Mouse (Mus musculus) large intestine, adult 2 months (tissue): ENCODE data around the gene Gpr61. TPM values are rescaled to one million over a fixed set of nuclear protein-coding genes. Genes with fewer than 3 reads are reported as not detected.
A peak's percentile ranks its signal among the peaks of the same experiment; 100 is the strongest.

Experiments
- DNase-seq: peaks from one replicate; pipeline ENCODE4 v3.0.0-alpha.2; 2012; ENCODE audit warnings: low read depth, low spot score
- WGBS: fragments of 180-500 bp; shearing (Covaris S2); methylation state at CpG from one replicate; pipeline ENCODE4 v1.1.7; 2018; 5-methylcytosine and 5-hydroxymethylcytosine counted together
- polyA plus RNA-seq: library from polyadenylated mRNA; depleted of rRNA; stranded (reverse); fragments of >200 nt; gene quantifications from 2 replicates; pipeline ENCODE4 v1.2.3, GENCODE M21; 2012; rRNA removed

Gpr61 gene
- 0.04 TPM in 2 replicates for polyA plus RNA-seq

GRCm38 (mm10) chr3:108154656-108155055, at the start of gene Gpr61:
TSS of gene Gpr61 (minus strand) at chr3:108154882.
- WGBS, result 70% methylated on average over 4 of the region's 4 CpGs
- no peak for DNase-seq

GRCm38 (mm10) chr3:108204470-108204869, 49.8 kb upstream of the Gpr61 start:
- DNase-seq, result no peak
- WGBS, result 86% methylated on average over 11 of the region's 11 CpGs

GRCm38 (mm10) chr3:108203621-108204325, 49.1 kb upstream of the Gpr61 start:
- 81% methylated on average over 11 of the region's 11 CpGs for WGBS
- peak; percentile 65 for DNase-seq

- WGBS, result 93% methylated on average over 13 of the region's 13 CpGs
- DNase-seq, result no peak
Measured at GRCm38 (mm10) chr3:108203212-108203611, 48.5 kb upstream of the Gpr61 start.

GRCm38 (mm10) chr3:108202506-108202905, 47.8 kb upstream of the Gpr61 start:
- no peak for DNase-seq

GRCm38 (mm10) chr3:108200329-108201323, 45.9 kb upstream of the Gpr61 start, which contains the start of gene Cyb561d1:
TSS of gene Cyb561d1 (minus strand) at chr3:108201212.
- WGBS, result 3% methylated on average over 44 of the region's 44 CpGs
- DNase-seq, result peak; percentile 91

- 92% methylated on average over 6 of the region's 6 CpGs for WGBS
- no peak for DNase-seq
Measured at GRCm38 (mm10) chr3:108199231-108199630, 44.5 kb upstream of the Gpr61 start.

- no peak for DNase-seq
- WGBS, result 37% methylated on average over 14 of the region's 14 CpGs
Measured at GRCm38 (mm10) chr3:108197066-108197497, 42.4 kb upstream of the Gpr61 start.

GRCm38 (mm10) chr3:108195941-108196590, 41.4 kb upstream of the Gpr61 start:
- no peak for DNase-seq
- 87% methylated on average over 7 of the region's 7 CpGs for WGBS

GRCm38 (mm10) chr3:108195287-108195686, 40.6 kb upstream of the Gpr61 start:
- no peak for DNase-seq
- WGBS, result 89% methylated on average over 4 of the region's 4 CpGs

- no peak for DNase-seq
- 70% methylated on average over 4 of the region's 4 CpGs for WGBS
Measured at GRCm38 (mm10) chr3:108193686-108194085, 39.0 kb upstream of the Gpr61 start.

GRCm38 (mm10) chr3:108189897-108190296, 35.2 kb upstream of the Gpr61 start:
- 28% methylated on average over 5 of the region's 5 CpGs for WGBS

GRCm38 (mm10) chr3:108188716-108189490, 34.2 kb upstream of the Gpr61 start:
- DNase-seq, result no peak
- 84% methylated on average over 9 of the region's 9 CpGs for WGBS

More at GRCm38 (mm10) chr3:108189897-108190296, 35.2 kb upstream of the Gpr61 start:
- DNase-seq, result no peak

GRCm38 (mm10) chr3:108187111-108187795, 32.6 kb upstream of the Gpr61 start:
- WGBS, result 76% methylated on average over 20 of the region's 20 CpGs
- no peak for DNase-seq

GRCm38 (mm10) chr3:108186098-108187047, 31.7 kb upstream of the Gpr61 start, which contains the start of gene Amigo1:
TSS of gene Amigo1 (plus strand) at chr3:108186335.
- DNase-seq, result no peak

GRCm38 (mm10) chr3:108185460-108186097, 30.9 kb upstream of the Gpr61 start:
- DNase-seq, result no peak
- 3% methylated on average over 16 of the region's 16 CpGs for WGBS

More at GRCm38 (mm10) chr3:108186098-108187047, 31.7 kb upstream of the Gpr61 start, which contains the start of gene Amigo1:
- 2% methylated on average over 87 of the region's 100 CpGs for WGBS

GRCm38 (mm10) chr3:108184742-108185141, 30.1 kb upstream of the Gpr61 start:
- no peak for DNase-seq
- 86% methylated on average over 3 of the region's 3 CpGs for WGBS
